Mouse (Mus musculus) heart, postnatal 36 days (tissue): ENCODE results near the gene Mfsd11. TPM values are rescaled to one million over a fixed set of nuclear protein-coding genes. Genes with fewer than 3 reads are reported as not detected.

Experiments
- DNase-seq, 2 experiments: peaks; one replicate each; pipeline ENCODE4 v3.0.0; 2021 to 2022
- intact Hi-C: fragments of 180-260 bp; cut with DNase I; formaldehyde crosslinking; loops from one replicate; pipeline ENCODE4 v1.15.1; 2025
- total RNA-seq, 2 experiments: library from RNA; stranded (reverse); gene quantifications; 2 replicates each; pipeline ENCODE4 v1.2.3; 2021

Gene Mfsd11
- total RNA-seq, 2 experiments from 2014 or later = 30.3 to 33.5 TPM

- intact Hi-C loops = loop anchor here (1.0 to 2.0 kb wide), 4 partner anchors 76 to 258 kb away; no protein-coding TSS in a partner anchor
- peak; percentile 86 to 89 for DNase-seq
Measured at GRCm38 (mm10) chr11:116918323-116919185, 66.3 kb downstream of the Mfsd11 start, which contains the start of gene Mgat5b. Mgat5b (plus strand) TSS chr11:116918863.

- DNase-seq = no peak
- intact Hi-C loops = loop anchor here (2.0 kb wide), 2 partner anchors 75 to 257 kb away; no protein-coding TSS in a partner anchor
Measured at GRCm38 (mm10) chr11:116919186-116920020, 67.2 kb downstream of the Mfsd11 start.

GRCm38 (mm10) chr11:116920746-116921145, 68.5 kb downstream of the Mfsd11 start:
- intact Hi-C loops = no loop called here
- no peak for DNase-seq

GRCm38 (mm10) chr11:116922058-116922457, 69.8 kb downstream of the Mfsd11 start:
- intact Hi-C loops = no loop called here
- DNase-seq = peak; percentile 15 to 17

Other genes starting within 250 kb of the Mfsd11 start
- gene Rhbdf2, start 225.4 kb upstream of the Mfsd11 start, total RNA-seq = 10 to 100 TPM; 10.3 to 15.3 TPM
- gene Prcd, start 198.9 kb upstream of the Mfsd11 start, total RNA-seq = 1 to 10 TPM in 1 of 2 experiments, under 1 TPM in 1; 0.97 to 1.8 TPM
- 10 to 100 TPM; 39.8 to 50.8 TPM for gene Cygb, start 198.1 kb upstream of the Mfsd11 start, total RNA-seq
- gene St6galnac1, start 76.9 kb upstream of the Mfsd11 start, total RNA-seq = not detected
- gene Mxra7, start 24.4 kb upstream of the Mfsd11 start, total RNA-seq = 10 to 100 TPM; 18.1 to 21.1 TPM
- gene Mettl23, start 9.2 kb upstream of the Mfsd11 start, total RNA-seq = 10 to 100 TPM; 40.0 to 41.1 TPM
- 10 to 100 TPM; 29.5 to 34.9 TPM for gene Jmjd6, start 9.0 kb upstream of the Mfsd11 start, total RNA-seq
- gene Srsf2, start 654 bp downstream of the Mfsd11 start, total RNA-seq = 100 to 1,000 TPM in 1 of 2 experiments, 10 to 100 TPM in 1; 94.5 to 116 TPM
- under 1 TPM in 1 of 2 experiments, not detected in 1; 0.24 TPM for gene Mgat5b, start 66.4 kb downstream of the Mfsd11 start, total RNA-seq